Mouse (Mus musculus): ENCODE measurements at regions not wholly inside any gene's neighbourhood (a gene's known extent, or its start where the extent isn't known, plus 50 kb on each side); places are given as distances from the start of the nearest gene placed in this dataset.

GRCm38 (mm10) chr12:8844748-8845147, 73.6 kb downstream of the Sdc1 start:
- no peak overlapping the region for H3K27ac ChIP-seq (ENCODE audit: low read depth, low read length)

GRCm38 (mm10) chr12:8845443-8845842, 74.3 kb downstream of the Sdc1 start:
- no peak for ATAC-seq
- Histone ChIP-seq H3K4me2 (ENCODE audit: low read length) (no peak overlapping the region), H3K9me3 (replicated peaks; ENCODE audit: control insufficient read depth, low read length) (no peaks in the 10 kb centered on the region), H3K4me1 (ENCODE audit: control insufficient read depth, insufficient read depth, low read length) (no peaks in the 10 kb centered on the region), H3K27me3 (replicated peaks; ENCODE audit: control insufficient read depth, insufficient read depth, low read length) (no peaks in the 10 kb centered on the region), H3K9ac (ENCODE audit: low read length) (no peak overlapping the region), H3K27ac (ENCODE audit: low read depth, low read length) (no peak overlapping the region), H3K4me3 (ENCODE audit: low read depth, low read length) (no peak overlapping the region), H3K36me3 (ENCODE audit: control insufficient read depth, insufficient read depth, low read length) (no peaks in the 10 kb centered on the region)
- 95% methylated on average over 8 of the region's 8 CpGs for WGBS
- DNase-seq (ENCODE audit: low spot score): no peak

More at GRCm38 (mm10) chr12:8844748-8845147, 73.6 kb downstream of the Sdc1 start:
- H3K9ac ChIP-seq (ENCODE audit: low read length): no peak overlapping the region
- WGBS: 92% methylated on average over 5 of the region's 5 CpGs
- DNase-seq (ENCODE audit: low spot score): no peak
- H3K4me1 ChIP-seq (ENCODE audit: control insufficient read depth, insufficient read depth, low read length): no peaks in the 10 kb centered on the region
- H3K36me3 ChIP-seq (ENCODE audit: control insufficient read depth, insufficient read depth, low read length): no peaks in the 10 kb centered on the region
- no peak overlapping the region for H3K4me2 ChIP-seq (ENCODE audit: low read length)
- no peak for ATAC-seq
- no peaks in the 10 kb centered on the region for H3K9me3 ChIP-seq (replicated peaks; ENCODE audit: control insufficient read depth, low read length)
- H3K4me3 ChIP-seq (ENCODE audit: low read depth, low read length): no peak overlapping the region
- no peaks in the 10 kb centered on the region for H3K27me3 ChIP-seq (replicated peaks; ENCODE audit: control insufficient read depth, insufficient read depth, low read length)

DNA sequence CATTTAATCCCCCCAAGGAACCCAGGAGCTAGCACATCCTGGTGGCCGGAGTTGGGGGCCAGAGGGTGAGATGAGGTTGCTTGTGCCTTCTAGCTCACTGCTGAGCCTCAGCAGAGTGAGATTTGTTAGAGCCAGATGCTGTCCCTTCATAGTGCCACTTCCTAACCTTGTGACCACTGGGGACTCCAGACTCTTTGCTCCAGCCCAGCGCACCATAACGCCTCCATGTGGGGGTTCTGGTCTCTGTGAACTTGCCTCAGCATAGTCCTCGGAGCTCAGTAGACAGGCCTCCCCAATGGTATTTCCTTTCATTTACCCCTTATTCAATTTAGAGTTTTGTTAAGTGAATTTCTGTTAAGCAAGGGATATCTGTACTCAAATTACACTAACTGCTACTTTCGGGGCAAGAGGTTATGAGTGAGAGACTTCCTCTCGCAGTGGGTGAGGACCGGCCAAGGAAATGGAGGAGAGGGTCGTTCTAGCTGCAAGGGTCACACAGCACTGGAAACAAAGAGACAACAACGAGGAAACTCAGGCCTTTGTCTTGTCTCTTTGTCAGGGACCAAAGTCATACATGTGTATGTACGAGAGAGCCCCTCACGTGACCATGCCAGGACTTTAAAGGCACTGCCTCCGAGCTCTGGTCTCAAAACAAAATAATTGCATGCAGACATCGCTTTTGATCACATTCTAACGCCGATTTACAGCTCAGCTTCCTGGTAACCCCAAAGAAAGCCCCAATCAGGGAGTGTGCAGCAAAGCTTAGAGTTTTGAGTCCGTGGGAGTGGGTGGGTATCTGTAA, 74.8 kb upstream of the Laptm4a start:
- Histone ChIP-seq H3K27me3 (replicated peaks; ENCODE audit: control insufficient read depth, insufficient read depth, low read length) (no peaks in the 10 kb centered on the region), H3K4me3 (ENCODE audit: low read depth, low read length) (no peak overlapping the region), H3K36me3 (ENCODE audit: control insufficient read depth, insufficient read depth, low read length) (no peaks in the 10 kb centered on the region), H3K4me1 (ENCODE audit: control insufficient read depth, insufficient read depth, low read length) (no peaks in the 10 kb centered on the region), H3K27ac (ENCODE audit: low read depth, low read length) (no peak overlapping the region), H3K4me2 (ENCODE audit: low read length) (no peak overlapping the region), H3K9me3 (replicated peaks; ENCODE audit: control insufficient read depth, low read length) (no peaks in the 10 kb centered on the region), H3K9ac (ENCODE audit: low read length) (no peak overlapping the region)
- 65% methylated on average over 16 of the region's 16 CpGs for WGBS
- ATAC-seq: no peak
- DNase-seq (ENCODE audit: low spot score): peak; percentile 3

GRCm38 (mm10) chr12:8847227-8847857, 74.1 kb upstream of the Laptm4a start:
- ATAC-seq (no peak), DNase-seq (ENCODE audit: low spot score) (no peak)
- no peaks in the 10 kb centered on the region for H3K9me3 ChIP-seq (replicated peaks; ENCODE audit: control insufficient read depth, low read length)
- WGBS: 63% methylated on average over 10 of the region's 10 CpGs
- H3K4me1 ChIP-seq (ENCODE audit: control insufficient read depth, insufficient read depth, low read length): no peaks in the 10 kb centered on the region
- no peaks in the 10 kb centered on the region for H3K36me3 ChIP-seq (ENCODE audit: control insufficient read depth, insufficient read depth, low read length)
- H3K27me3 ChIP-seq (replicated peaks; ENCODE audit: control insufficient read depth, insufficient read depth, low read length): no peaks in the 10 kb centered on the region
- no peak overlapping the region for H3K27ac ChIP-seq (ENCODE audit: low read depth, low read length)
- no peak overlapping the region for H3K4me2 ChIP-seq (ENCODE audit: low read length)
- no peak overlapping the region for H3K4me3 ChIP-seq (ENCODE audit: low read depth, low read length)
- H3K9ac ChIP-seq (ENCODE audit: low read length): no peak overlapping the region

GRCm38 (mm10) chr12:8847858-8848383, 73.5 kb upstream of the Laptm4a start:
- no peaks in the 10 kb centered on the region for H3K36me3 ChIP-seq (ENCODE audit: control insufficient read depth, insufficient read depth, low read length)
- no peaks in the 10 kb centered on the region for H3K9me3 ChIP-seq (replicated peaks; ENCODE audit: control insufficient read depth, low read length)
- no peak overlapping the region for H3K27ac ChIP-seq (ENCODE audit: low read depth, low read length)
- no peak overlapping the region for H3K4me3 ChIP-seq (ENCODE audit: low read depth, low read length)
- no peak overlapping the region for H3K9ac ChIP-seq (ENCODE audit: low read length)
- H3K4me2 ChIP-seq (ENCODE audit: low read length): no peak overlapping the region
- no peaks in the 10 kb centered on the region for H3K4me1 ChIP-seq (ENCODE audit: control insufficient read depth, insufficient read depth, low read length)
- 94% methylated on average over 8 of the region's 8 CpGs for WGBS
- no peaks in the 10 kb centered on the region for H3K27me3 ChIP-seq (replicated peaks; ENCODE audit: control insufficient read depth, insufficient read depth, low read length)
- no peak for ATAC-seq
- DNase-seq (ENCODE audit: low spot score): no peak

DNA sequence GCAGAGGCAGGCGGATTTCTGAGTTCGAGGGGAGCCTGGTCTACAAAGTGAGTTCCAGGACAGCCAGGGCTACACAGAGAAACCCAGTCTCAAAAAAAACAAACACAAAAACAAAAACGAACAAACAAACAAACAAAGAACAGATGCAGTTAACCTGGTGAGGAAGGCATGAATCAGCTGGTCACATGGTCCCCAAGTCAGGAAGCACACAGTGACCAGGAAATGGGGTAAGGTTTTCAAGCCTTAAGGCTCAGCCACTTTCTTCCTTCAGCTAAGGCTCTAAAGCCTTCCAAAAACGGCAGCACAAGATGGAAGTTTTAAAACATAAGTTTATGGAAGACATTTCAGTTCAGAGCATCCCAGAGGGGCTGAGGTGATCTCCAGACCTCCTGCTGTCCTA, 67.6 kb upstream of the Laptm4a start:
- Histone ChIP-seq H3K9me3 (replicated peaks; ENCODE audit: control insufficient read depth, low read length) (no peaks in the 10 kb centered on the region), H3K27me3 (replicated peaks; ENCODE audit: control insufficient read depth, insufficient read depth, low read length) (no peaks in the 10 kb centered on the region), H3K36me3 (ENCODE audit: control insufficient read depth, insufficient read depth, low read length) (no peaks in the 10 kb centered on the region), H3K4me2 (ENCODE audit: low read length) (no peak overlapping the region), H3K4me3 (ENCODE audit: low read depth, low read length) (no peak overlapping the region), H3K9ac (ENCODE audit: low read length) (no peak overlapping the region), H3K27ac (ENCODE audit: low read depth, low read length) (no peak overlapping the region), H3K4me1 (ENCODE audit: control insufficient read depth, insufficient read depth, low read length) (no peaks in the 10 kb centered on the region)
- ATAC-seq (no peak), DNase-seq (ENCODE audit: low spot score) (no peak)
- WGBS: 89% methylated on average over 4 of the region's 4 CpGs

DNA sequence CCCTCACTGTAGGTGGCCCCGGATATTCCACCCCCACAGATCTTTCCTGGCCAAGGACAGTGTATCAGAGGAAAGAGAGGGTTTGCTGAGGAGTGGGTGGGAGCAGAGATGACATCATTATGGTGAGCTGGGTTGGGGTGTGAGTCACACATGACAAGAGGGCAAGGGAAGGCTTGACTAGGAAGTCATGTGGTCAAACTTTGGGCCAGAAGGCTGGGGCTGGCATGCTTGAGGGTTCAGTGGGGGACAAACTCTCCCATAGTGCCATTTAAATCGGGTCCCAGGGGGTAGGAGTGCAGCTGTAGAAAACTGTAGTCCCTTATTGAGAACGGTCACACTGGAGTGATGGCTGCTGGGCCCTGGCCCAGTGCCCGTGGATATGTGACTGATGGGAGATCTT, 67.1 kb upstream of the Laptm4a start:
- Histone ChIP-seq H3K4me1 (ENCODE audit: control insufficient read depth, insufficient read depth, low read length) (no peaks in the 10 kb centered on the region), H3K9me3 (replicated peaks; ENCODE audit: control insufficient read depth, low read length) (no peaks in the 10 kb centered on the region), H3K4me3 (ENCODE audit: low read depth, low read length) (no peak overlapping the region), H3K27me3 (replicated peaks; ENCODE audit: control insufficient read depth, insufficient read depth, low read length) (no peaks in the 10 kb centered on the region), H3K9ac (ENCODE audit: low read length) (no peak overlapping the region), H3K27ac (ENCODE audit: low read depth, low read length) (no peak overlapping the region), H3K4me2 (ENCODE audit: low read length) (no peak overlapping the region), H3K36me3 (ENCODE audit: control insufficient read depth, insufficient read depth, low read length) (no peaks in the 10 kb centered on the region)
- WGBS: 82% methylated on average over 4 of the region's 4 CpGs
- DNase-seq (ENCODE audit: low spot score) (no peak), ATAC-seq (no peak)

GRCm38 (mm10) chr12:8855119-8855518, 66.3 kb upstream of the Laptm4a start:
- H3K36me3 ChIP-seq (ENCODE audit: control insufficient read depth, insufficient read depth, low read length): no peaks in the 10 kb centered on the region
- H3K4me3 ChIP-seq (ENCODE audit: low read depth, low read length): no peak overlapping the region
- no peak overlapping the region for H3K9ac ChIP-seq (ENCODE audit: low read length)
- no peak for ATAC-seq
- DNase-seq (ENCODE audit: low spot score): no peak
- H3K9me3 ChIP-seq (replicated peaks; ENCODE audit: control insufficient read depth, low read length): no peaks in the 10 kb centered on the region
- H3K4me1 ChIP-seq (ENCODE audit: control insufficient read depth, insufficient read depth, low read length): no peaks in the 10 kb centered on the region
- no peaks in the 10 kb centered on the region for H3K27me3 ChIP-seq (replicated peaks; ENCODE audit: control insufficient read depth, insufficient read depth, low read length)
- no peak overlapping the region for H3K27ac ChIP-seq (ENCODE audit: low read depth, low read length)
- H3K4me2 ChIP-seq (ENCODE audit: low read length): no peak overlapping the region
- 83% methylated on average over 5 of the region's 5 CpGs for WGBS

DNA sequence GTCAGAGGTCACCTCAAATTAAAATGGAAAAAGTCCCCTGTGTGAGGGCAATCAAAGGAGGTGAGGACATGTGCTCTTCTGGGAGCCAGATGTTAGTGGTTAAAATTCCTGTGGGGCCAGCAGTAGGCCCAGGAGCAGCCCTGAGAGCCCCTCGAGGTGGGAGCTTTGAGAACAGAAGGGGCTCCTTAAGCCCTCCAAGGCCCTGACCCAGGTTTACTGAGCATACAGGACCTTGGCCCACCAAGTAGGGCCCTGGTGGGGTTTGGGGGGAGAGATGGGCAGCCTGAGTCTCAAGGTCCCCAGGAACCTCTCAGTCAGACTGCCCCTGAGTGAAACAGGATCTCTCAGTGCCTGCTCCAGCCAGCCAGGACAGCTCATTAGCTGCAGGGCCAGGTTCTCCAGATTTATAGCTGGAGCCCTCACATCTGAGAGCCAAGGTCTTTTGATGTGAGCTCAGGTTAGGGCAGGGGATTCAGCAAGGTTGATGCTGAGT, 65.4 kb upstream of the Laptm4a start:
- WGBS: 57% methylated on average over 1 of the region's 1 CpGs
- no peak for ATAC-seq
- no peaks in the 10 kb centered on the region for H3K9me3 ChIP-seq (replicated peaks; ENCODE audit: control insufficient read depth, low read length)
- no peak overlapping the region for H3K27ac ChIP-seq (ENCODE audit: low read depth, low read length)
- no peak for DNase-seq (ENCODE audit: low spot score)
- H3K36me3 ChIP-seq (ENCODE audit: control insufficient read depth, insufficient read depth, low read length): no peaks in the 10 kb centered on the region
- no peaks in the 10 kb centered on the region for H3K4me1 ChIP-seq (ENCODE audit: control insufficient read depth, insufficient read depth, low read length)
- H3K9ac ChIP-seq (ENCODE audit: low read length): no peak overlapping the region
- H3K4me3 ChIP-seq (ENCODE audit: low read depth, low read length): no peak overlapping the region
- H3K27me3 ChIP-seq (replicated peaks; ENCODE audit: control insufficient read depth, insufficient read depth, low read length): no peaks in the 10 kb centered on the region
- no peak overlapping the region for H3K4me2 ChIP-seq (ENCODE audit: low read length)
